Mouse (Mus musculus) heart, embryonic 12.5 days (tissue): ENCODE data around the gene Tbc1d22a. TPM values are rescaled to one million over a fixed set of nuclear protein-coding genes. Genes with fewer than 3 reads are reported as not detected.

ENCODE experiments used
- ATAC-seq: fragments of 200-750 bp; cut with Nextera tagmentation; 2 replicates; pipeline ENCODE4 v1.8.0; 2017; ENCODE audit warnings: moderate TSS enrichment, moderate library complexity; ENCODE audit not compliant: insufficient number of reproducible peaks, low FRiP score
- H3K27ac ChIP-seq: fragments of 300-500 bp; sonication (generic); 2 replicates; pipeline ENCODE4 v1.5.1; 2016; ENCODE audit warnings: mild to moderate bottlenecking, moderate library complexity; ENCODE audit not compliant: poor library complexity, severe bottlenecking
- H3K27me3 ChIP-seq: fragments of 300-500 bp; sonication (generic); replicated peaks from 2 replicates; pipeline ENCODE4 v1.6.1; 2016; ENCODE audit warnings: mild to moderate bottlenecking, moderate library complexity
- H3K36me3 ChIP-seq: fragments of 300-500 bp; sonication (generic); 2 replicates; pipeline ENCODE4 v1.6.1; 2016; ENCODE audit warnings: mild to moderate bottlenecking, moderate library complexity
- H3K4me1 ChIP-seq: fragments of 300-500 bp; sonication (generic); replicated peaks from 2 replicates; pipeline ENCODE4 v1.6.1; 2016; ENCODE audit warnings: mild to moderate bottlenecking
- H3K4me2 ChIP-seq: fragments of 300-500 bp; sonication (generic); 2 replicates; pipeline ENCODE4 v1.6.1; 2016; ENCODE audit warnings: mild to moderate bottlenecking, moderate library complexity
- H3K4me3 ChIP-seq: fragments of 300-500 bp; sonication (generic); 2 replicates; pipeline ENCODE4 v1.5.1; 2016; ENCODE audit warnings: mild to moderate bottlenecking
- H3K9ac ChIP-seq: fragments of 300-500 bp; sonication (generic); 2 replicates; pipeline ENCODE4 v1.6.1; 2016; ENCODE audit warnings: mild to moderate bottlenecking, moderate library complexity
- H3K9me3 ChIP-seq: fragments of 300-500 bp; sonication (generic); replicated peaks from 2 replicates; pipeline ENCODE4 v1.6.1; 2016; ENCODE audit warnings: mild to moderate bottlenecking, moderate library complexity
- WGBS: fragments of 180-500 bp; shearing (Covaris S2); methylation state at CpG from one replicate; pipeline ENCODE4 v1.1.7; 2016; 5-methylcytosine and 5-hydroxymethylcytosine counted together
- polyA plus RNA-seq: library from polyadenylated mRNA; unstranded; fragments of >200 nt; fragmentation: Nextera tagmentation; extraction: Ambion mirVana; gene quantifications from 2 replicates; pipeline ENCODE4 v1.2.1, GENCODE M21; 2016

Gene Tbc1d22a
- polyA plus RNA-seq, 1 experiment from 2014 or later = 10.3 TPM

- WGBS = 85% methylated on average over 10 of the region's 10 CpGs
- no peak for ATAC-seq
Measured at GRCm38 (mm10) chr15:86364948-86365658, 150.8 kb downstream of the Tbc1d22a start.

GRCm38 (mm10) chr15:86366726-86367125 lies 152.5 kb downstream of the Tbc1d22a start:
- H3K9me3 ChIP-seq = no peaks in the 10 kb centered on the region
- H3K4me2 ChIP-seq = no peak overlapping the region
- H3K27me3 ChIP-seq = peaks cover 13% of the 10 kb centered on the region; the same call in 1 of the 2 replicates
- no peak overlapping the region for H3K4me3 ChIP-seq
- no peaks in the 10 kb centered on the region for H3K36me3 ChIP-seq
- H3K27ac ChIP-seq = no peak overlapping the region
- no peak overlapping the region for H3K9ac ChIP-seq
- H3K4me1 ChIP-seq = peaks cover 15% of the 10 kb centered on the region
- no peak for ATAC-seq
- WGBS = 81% methylated on average over 4 of the region's 4 CpGs

More at GRCm38 (mm10) chr15:86364948-86365658, 150.8 kb downstream of the Tbc1d22a start:
- Histone ChIP-seq H3K27me3 (peaks cover 4% of the 10 kb centered on the region; the same call in 1 of the 2 replicates), H3K27ac (no peak overlapping the region), H3K4me1 (peaks cover 15% of the 10 kb centered on the region), H3K36me3 (no peaks in the 10 kb centered on the region), H3K9me3 (no peaks in the 10 kb centered on the region), H3K4me2 (no peak overlapping the region), H3K4me3 (no peak overlapping the region), H3K9ac (no peak overlapping the region)

GRCm38 (mm10) chr15:86367247-86367646 lies 153.0 kb downstream of the Tbc1d22a start:
- H3K4me1 ChIP-seq = peaks cover 13% of the 10 kb centered on the region
- no peak overlapping the region for H3K9ac ChIP-seq
- ATAC-seq = no peak
- no peak overlapping the region for H3K4me3 ChIP-seq
- H3K36me3 ChIP-seq = no peaks in the 10 kb centered on the region
- no peak overlapping the region for H3K4me2 ChIP-seq
- H3K27me3 ChIP-seq = peaks cover 13% of the 10 kb centered on the region; the same call in 1 of the 2 replicates
- H3K27ac ChIP-seq = no peak overlapping the region
- no peaks in the 10 kb centered on the region for H3K9me3 ChIP-seq
- WGBS = 70% methylated on average over 8 of the region's 8 CpGs

GRCm38 (mm10) chr15:86370846-86371245 lies 156.6 kb downstream of the Tbc1d22a start:
- Histone ChIP-seq H3K4me3 (no peak overlapping the region), H3K9me3 (no peaks in the 10 kb centered on the region), H3K27me3 (0 out of 2 replicates have a peak, but pooled peaks cover 9% of the 10 kb centered on the region), H3K27ac (no peak overlapping the region), H3K4me2 (no peak overlapping the region), H3K9ac (no peak overlapping the region), H3K36me3 (no peaks in the 10 kb centered on the region), H3K4me1 (no peaks in the 10 kb centered on the region)
- no peak for ATAC-seq
- 81% methylated on average over 3 of the region's 3 CpGs for WGBS

- no peaks in the 10 kb centered on the region for H3K4me1 ChIP-seq
- H3K36me3 ChIP-seq = no peaks in the 10 kb centered on the region
- H3K4me3 ChIP-seq = no peak overlapping the region
- no peak for ATAC-seq
- 0 out of 2 replicates have a peak, but pooled peaks cover 10% of the 10 kb centered on the region for H3K27me3 ChIP-seq
- no peak overlapping the region for H3K4me2 ChIP-seq
- no peaks in the 10 kb centered on the region for H3K9me3 ChIP-seq
- no peak overlapping the region for H3K27ac ChIP-seq
- 79% methylated on average over 3 of the region's 3 CpGs for WGBS
- no peak overlapping the region for H3K9ac ChIP-seq
Measured at GRCm38 (mm10) chr15:86375262-86375661, 161.0 kb downstream of the Tbc1d22a start.

- H3K4me1 ChIP-seq = no peaks in the 10 kb centered on the region
- no peak for ATAC-seq
- WGBS = 85% methylated on average over 6 of the region's 6 CpGs
- H3K4me3 ChIP-seq = no peak overlapping the region
- H3K27ac ChIP-seq = no peak overlapping the region
- H3K36me3 ChIP-seq = no peaks in the 10 kb centered on the region
- no peak overlapping the region for H3K4me2 ChIP-seq
- no peaks in the 10 kb centered on the region for H3K9me3 ChIP-seq
- no peak overlapping the region for H3K9ac ChIP-seq
- H3K27me3 ChIP-seq = 0 out of 2 replicates have a peak, but pooled peaks cover 3% of the 10 kb centered on the region
Measured at GRCm38 (mm10) chr15:86375860-86376394, 161.7 kb downstream of the Tbc1d22a start.

GRCm38 (mm10) chr15:86383278-86383677 lies 169.0 kb downstream of the Tbc1d22a start:
- H3K4me2 ChIP-seq = no peak overlapping the region
- no peak overlapping the region for H3K4me3 ChIP-seq
- H3K9ac ChIP-seq = no peak overlapping the region
- H3K4me1 ChIP-seq = no peaks in the 10 kb centered on the region
- no peak for ATAC-seq
- H3K27ac ChIP-seq = no peak overlapping the region
- H3K9me3 ChIP-seq = no peaks in the 10 kb centered on the region
- no peaks in the 10 kb centered on the region for H3K36me3 ChIP-seq
- 85% methylated on average over 5 of the region's 5 CpGs for WGBS
- H3K27me3 ChIP-seq = peaks cover 13% of the 10 kb centered on the region

- 30% methylated on average over 2 of the region's 2 CpGs for WGBS
- no peak overlapping the region for H3K9ac ChIP-seq
- H3K4me1 ChIP-seq = no peaks in the 10 kb centered on the region
- ATAC-seq = no peak
- H3K4me3 ChIP-seq = no peak overlapping the region
- H3K27ac ChIP-seq = no peak overlapping the region
- no peak overlapping the region for H3K4me2 ChIP-seq
- H3K27me3 ChIP-seq = peaks cover 15% of the 10 kb centered on the region
- no peaks in the 10 kb centered on the region for H3K36me3 ChIP-seq
- H3K9me3 ChIP-seq = no peaks in the 10 kb centered on the region
Measured at GRCm38 (mm10) chr15:86385436-86385835, 171.2 kb downstream of the Tbc1d22a start.

- Histone ChIP-seq H3K27ac (no peak overlapping the region), H3K27me3 (peaks cover 22% of the 10 kb centered on the region), H3K9me3 (no peaks in the 10 kb centered on the region), H3K4me1 (no peaks in the 10 kb centered on the region), H3K36me3 (no peaks in the 10 kb centered on the region), H3K4me3 (no peak overlapping the region), H3K9ac (no peak overlapping the region), H3K4me2 (no peak overlapping the region)
- 79% methylated on average over 8 of the region's 8 CpGs for WGBS
- ATAC-seq = no peak
Measured at GRCm38 (mm10) chr15:86386325-86386724, 172.1 kb downstream of the Tbc1d22a start.

- Histone ChIP-seq H3K4me2 (no peak overlapping the region), H3K4me3 (no peak overlapping the region), H3K9me3 (no peaks in the 10 kb centered on the region), H3K27me3 (peaks cover 29% of the 10 kb centered on the region), H3K36me3 (no peaks in the 10 kb centered on the region), H3K4me1 (no peaks in the 10 kb centered on the region), H3K9ac (no peak overlapping the region), H3K27ac (no peak overlapping the region)
- ATAC-seq = no peak
- WGBS = 75% methylated on average over 3 of the region's 3 CpGs
Measured at GRCm38 (mm10) chr15:86388597-86388996, 174.3 kb downstream of the Tbc1d22a start.

GRCm38 (mm10) chr15:86404866-86405265 lies 190.6 kb downstream of the Tbc1d22a start:
- H3K4me1 ChIP-seq = peaks cover 30% of the 10 kb centered on the region
- H3K4me2 ChIP-seq = no peak overlapping the region
- H3K27ac ChIP-seq = no peak overlapping the region
- no peak overlapping the region for H3K9ac ChIP-seq
- no peak overlapping the region for H3K4me3 ChIP-seq
- no peaks in the 10 kb centered on the region for H3K9me3 ChIP-seq
- H3K36me3 ChIP-seq = no peaks in the 10 kb centered on the region
- WGBS = 42% methylated on average over 5 of the region's 5 CpGs
- ATAC-seq = no peak
- peaks cover 81% of the 10 kb centered on the region for H3K27me3 ChIP-seq
